Mouse (Mus musculus) MEL (cell line): ENCODE measurements around the gene Med24.

Source experiments
- BHLHE40 ChIP-seq: IDR thresholded peaks from 2 replicates; pipeline ENCODE4 v1.6.1; 2012; ENCODE audit warnings: low read depth, mild to moderate bottlenecking, inconsistent platforms, low read length, improper control_type of control experiment, borderline replicate concordance
- CHD1 ChIP-seq: IDR thresholded peaks from 2 replicates; pipeline ENCODE4 v1.6.1; 2012; ENCODE audit warnings: low read depth, mild to moderate bottlenecking, inconsistent platforms, low read length, improper control_type of control experiment
- CTCF ChIP-seq, 3 experiments: IDR thresholded peaks in 2 of 3; conservative IDR thresholded peaks in 1 of 3; 2 replicates each; pipeline ENCODE4 v1.5.1; 2011 to 2012; ENCODE audit warnings: low read length in 3 of 3, low read depth in 2 of 3, mild to moderate bottlenecking in 2 of 3, improper control_type of control experiment in 1 of 3, inconsistent platforms in 1 of 3, mixed read lengths in 1 of 3, moderate library complexity in 1 of 3; ENCODE audit not compliant: control insufficient read depth in 1 of 3, insufficient read depth in 1 of 3, poor library complexity in 1 of 3, severe bottlenecking in 1 of 3
- EP300 ChIP-seq, 2 experiments: IDR thresholded peaks; 2 replicates each; pipeline ENCODE4 v1.6.1; 2011; ENCODE audit warnings: improper control_type of control experiment in 2 of 2, low read length in 2 of 2, low read depth in 1 of 2, mild to moderate bottlenecking in 1 of 2
- KAT2A ChIP-seq: conservative IDR thresholded peaks from 2 replicates; pipeline ENCODE4 v1.6.1; 2012; ENCODE audit warnings: low read depth, low read length, improper control_type of control experiment, inconsistent platforms
- MAX ChIP-seq: IDR thresholded peaks from 2 replicates; pipeline ENCODE4 v1.6.1; 2011; ENCODE audit warnings: low read length, improper control_type of control experiment
- MEF2A ChIP-seq: IDR thresholded peaks from 2 replicates; pipeline ENCODE4 v1.6.1; 2014; ENCODE audit warnings: low read depth, mild to moderate bottlenecking, inconsistent platforms, low read length, improper control_type of control experiment; ENCODE audit not compliant: poor library complexity, insufficient replicate concordance, severe bottlenecking; ENCODE audit errors: extremely low read depth
- NRF1 ChIP-seq: IDR thresholded peaks from 2 replicates; pipeline ENCODE4 v1.6.1; 2014; ENCODE audit warnings: low read depth, mild to moderate bottlenecking, inconsistent platforms, low read length, improper control_type of control experiment, moderate library complexity; ENCODE audit not compliant: poor library complexity, insufficient read depth, severe bottlenecking
- POLR2A ChIP-seq, 2 experiments: IDR thresholded peaks; 2 replicates each; pipeline ENCODE4 v1.6.1; 2011 to 2012; ENCODE audit warnings: low read length in 2 of 2, mild to moderate bottlenecking in 2 of 2, control low read depth in 1 of 2, improper control_type of control experiment in 1 of 2, low read depth in 1 of 2, moderate library complexity in 1 of 2; ENCODE audit not compliant: control insufficient read depth in 1 of 2, insufficient read depth in 1 of 2, poor library complexity in 1 of 2
- POLR2AphosphoS5 ChIP-seq: IDR thresholded peaks from 2 replicates; pipeline ENCODE4 v1.6.1; 2012; ENCODE audit warnings: low read depth, borderline replicate concordance, mild to moderate bottlenecking, inconsistent platforms, low read length, moderate library complexity, mixed read lengths
- SIN3A ChIP-seq: IDR thresholded peaks from 2 replicates; pipeline ENCODE4 v1.6.1; 2012; ENCODE audit warnings: low read length, improper control_type of control experiment, inconsistent platforms
- TBP ChIP-seq: IDR thresholded peaks from 2 replicates; pipeline ENCODE4 v1.8.0; 2011; ENCODE audit warnings: low read depth, low read length, improper control_type of control experiment

GRCm38 (mm10) chr11:98695408-98695807 lies 33.8 kb downstream of the Med24 start:
- TF ChIP-seq EP300 (IDR thresholded peaks at IDR 0.05; ENCODE audit: low read depth in 1 of 2, low read length in 2 of 2) (no peak), CTCF (IDR thresholded peaks at IDR 0.05 in 2 of 3, conservative IDR thresholded peaks at IDR 0.05 in 1 of 3; ENCODE audit: control insufficient read depth in 1 of 3, insufficient read depth in 1 of 3, low read depth in 2 of 3, low read length in 3 of 3, poor library complexity in 1 of 3, severe bottlenecking in 1 of 3) (no peak), POLR2A (IDR thresholded peaks at IDR 0.05; ENCODE audit: control insufficient read depth in 1 of 2, insufficient read depth in 1 of 2, low read depth in 1 of 2, low read length in 2 of 2, poor library complexity in 1 of 2) (no peak), CHD1 (no peak), MEF2A (no peak), BHLHE40 (no peak), SIN3A (no peak), TBP (no peak), MAX (no peak), POLR2AphosphoS5 (no peak), NRF1 (no peak), KAT2A (no peak)
